Mouse (Mus musculus) retina, postnatal 7 days (tissue): ENCODE results near the gene Skap2.

Experiments used
- DNase-seq: peaks from one replicate; pipeline ENCODE4 v3.0.0-alpha.2; 2012; ENCODE audit warnings: low read depth, low spot score

Gene Skap2

DNA sequence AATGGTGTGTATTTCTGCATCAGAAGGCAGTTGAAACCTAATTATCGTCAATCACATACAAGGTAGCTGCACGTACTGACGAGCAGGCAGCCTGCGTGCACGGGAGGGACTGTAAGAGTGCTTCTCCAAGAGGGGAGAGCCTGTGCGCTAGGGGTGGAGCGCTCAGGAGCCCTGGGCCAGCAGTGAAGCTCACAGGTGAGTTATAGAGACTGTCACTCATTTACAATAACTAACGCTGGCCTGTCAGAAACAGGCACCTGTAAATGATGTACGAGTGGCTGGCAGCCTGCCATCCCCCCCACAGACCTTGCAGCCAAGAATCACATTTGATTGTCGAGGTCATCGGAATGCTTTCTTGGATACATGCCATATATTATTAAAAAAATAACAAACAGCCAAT is 168.2 kb downstream of the Skap2 start:
- no peak for DNase-seq

DNA sequence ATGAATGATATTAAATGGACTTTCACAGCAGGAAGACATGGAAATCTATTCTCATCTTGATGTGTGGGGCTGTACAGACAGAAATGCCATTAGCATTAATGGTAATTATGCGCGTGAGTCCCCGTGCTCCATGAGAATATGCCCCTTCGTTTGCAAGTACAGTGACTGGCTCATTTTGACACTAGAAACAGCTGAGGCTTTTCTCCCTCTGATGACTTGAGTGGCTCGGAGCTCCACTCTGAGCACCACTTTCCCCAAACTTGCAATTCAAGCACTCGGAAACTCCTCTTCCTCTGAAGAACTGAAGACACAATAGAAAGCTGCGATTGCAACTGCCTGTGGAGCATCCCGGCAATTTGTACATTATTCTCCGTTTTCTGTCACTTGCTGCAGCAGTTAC is 169.3 kb downstream of the Skap2 start:
- DNase-seq = no peak

DNA sequence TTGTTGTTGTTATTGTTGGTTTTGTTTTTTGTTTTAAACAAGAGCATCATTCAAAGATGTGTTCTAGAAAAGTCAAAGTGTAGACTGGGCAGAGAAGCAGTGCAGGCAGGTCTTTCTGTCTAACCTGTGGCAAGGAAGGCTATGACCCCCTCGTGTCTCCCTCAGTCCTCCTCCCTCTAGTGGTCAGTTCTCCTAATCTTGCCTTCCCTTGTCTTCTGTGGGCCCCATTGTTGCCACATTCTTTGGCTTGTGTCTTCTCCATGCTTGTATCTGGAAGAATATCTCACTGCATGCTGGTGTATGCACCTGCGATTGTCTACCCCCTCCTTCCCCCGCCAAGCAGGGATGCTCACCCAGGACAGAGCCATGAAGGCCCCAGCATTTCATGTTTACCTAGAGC is 174.2 kb downstream of the Skap2 start:
- no peak for DNase-seq

DNA sequence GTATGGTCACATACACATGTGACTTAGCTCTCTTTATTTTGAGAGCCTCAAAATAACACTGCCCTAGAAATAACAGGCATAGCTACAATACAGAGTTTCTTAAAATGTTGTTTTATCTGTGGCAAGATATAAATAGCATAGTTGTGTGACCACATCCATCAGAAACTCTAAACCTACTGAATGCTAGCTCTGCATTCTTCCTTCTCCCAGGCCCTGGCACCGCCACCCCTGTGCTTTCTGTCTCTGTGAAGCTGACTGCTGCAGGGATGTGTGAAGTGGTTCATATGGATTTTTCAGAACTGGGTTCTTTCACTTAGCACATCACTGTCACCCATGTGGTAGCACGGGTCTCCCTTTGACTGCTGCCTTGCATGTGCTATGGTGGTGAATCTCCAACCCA is 179.0 kb downstream of the Skap2 start:
- DNase-seq = no peak

DNA sequence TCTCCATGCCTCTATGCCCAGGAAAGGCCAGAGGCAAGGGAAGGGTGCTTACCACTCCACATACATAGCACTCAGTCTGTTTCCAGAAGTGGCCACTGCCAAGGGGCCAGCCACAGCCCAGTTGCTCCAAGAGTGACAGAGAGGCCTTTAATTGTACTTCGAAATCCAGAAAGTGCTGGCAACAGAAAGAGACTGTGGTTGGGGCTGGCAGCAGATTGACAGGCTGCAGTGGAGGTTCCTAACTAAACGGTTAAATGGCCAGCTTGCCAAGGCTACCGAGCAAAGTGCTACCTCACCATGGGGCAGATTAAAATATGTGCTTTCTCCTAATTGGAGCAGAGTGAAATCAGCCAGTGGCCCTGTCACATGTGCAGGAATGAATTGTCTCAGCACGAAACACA is 186.7 kb downstream of the Skap2 start:
- DNase-seq = no peak

DNA sequence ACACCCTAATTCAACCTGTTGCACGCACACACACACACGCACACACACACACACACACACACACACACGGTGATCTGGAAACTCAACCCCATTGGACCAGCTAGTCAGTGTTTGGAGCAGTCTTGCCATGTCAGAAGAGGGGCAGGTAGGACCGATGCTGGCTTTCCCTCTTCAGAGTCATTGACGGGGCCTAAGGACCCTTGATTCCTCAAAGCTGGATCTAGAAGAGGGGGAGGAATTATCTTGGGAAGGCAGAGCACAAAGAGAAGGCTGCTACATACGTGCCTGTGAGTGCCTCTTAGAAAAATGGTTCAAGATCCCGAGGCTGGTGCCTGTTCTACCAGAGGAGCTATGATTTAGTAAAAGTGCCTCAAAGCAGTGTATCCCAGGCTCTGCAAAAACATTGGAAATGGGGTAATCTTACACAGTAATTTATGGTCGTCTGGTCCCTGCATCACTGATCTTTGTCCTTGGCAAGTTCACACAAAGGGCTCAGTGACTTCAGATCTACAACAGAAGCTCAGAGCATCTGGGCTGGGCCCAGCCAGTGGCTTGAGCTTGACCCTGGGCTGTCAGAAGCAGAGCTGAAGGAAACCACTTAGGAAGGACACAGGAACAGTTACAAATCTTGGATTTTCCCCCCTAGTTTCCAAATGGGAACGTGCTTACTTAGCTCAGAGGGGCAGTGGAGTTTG is 188.1 kb downstream of the Skap2 start:
- no peak for DNase-seq

DNA sequence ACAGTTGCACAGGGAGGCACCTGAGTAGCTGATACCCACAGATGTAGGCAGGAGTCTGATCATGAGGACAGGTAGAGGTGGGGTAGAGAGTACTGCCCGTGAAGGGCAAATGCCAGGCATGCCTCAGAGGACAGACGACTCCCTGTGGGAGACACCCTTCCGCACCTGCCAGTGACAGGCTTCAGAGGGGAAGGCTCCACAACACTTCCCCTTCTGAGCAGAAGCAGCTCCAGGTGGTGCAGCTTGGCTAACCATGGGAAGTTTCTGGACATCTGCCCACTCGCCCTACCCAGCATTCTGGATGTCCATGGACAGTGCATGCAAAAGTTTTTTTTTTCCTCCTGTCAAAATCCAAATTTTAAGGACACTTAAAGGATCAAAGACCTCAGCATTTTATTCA is 190.3 kb downstream of the Skap2 start:
- no peak for DNase-seq

DNA sequence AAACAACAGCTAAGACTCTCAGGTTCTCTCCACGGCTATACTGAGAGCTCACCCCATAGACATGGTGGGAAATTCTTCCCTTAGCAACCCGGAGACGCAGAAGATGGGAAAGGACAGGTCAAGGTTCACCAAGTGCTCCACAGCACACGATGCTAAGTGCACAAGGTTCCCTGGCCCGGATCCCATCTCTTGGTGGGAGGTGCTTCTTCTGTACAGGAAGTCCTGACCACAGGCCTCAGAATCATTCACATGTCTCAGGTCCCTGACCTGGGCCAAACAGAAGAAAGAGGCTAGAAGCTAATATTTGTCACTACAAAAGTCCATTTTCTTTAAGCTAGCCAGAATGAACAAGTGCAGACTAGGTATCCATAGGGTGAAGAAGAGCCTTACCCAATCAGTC is 191.5 kb downstream of the Skap2 start:
- DNase-seq = no peak

DNA sequence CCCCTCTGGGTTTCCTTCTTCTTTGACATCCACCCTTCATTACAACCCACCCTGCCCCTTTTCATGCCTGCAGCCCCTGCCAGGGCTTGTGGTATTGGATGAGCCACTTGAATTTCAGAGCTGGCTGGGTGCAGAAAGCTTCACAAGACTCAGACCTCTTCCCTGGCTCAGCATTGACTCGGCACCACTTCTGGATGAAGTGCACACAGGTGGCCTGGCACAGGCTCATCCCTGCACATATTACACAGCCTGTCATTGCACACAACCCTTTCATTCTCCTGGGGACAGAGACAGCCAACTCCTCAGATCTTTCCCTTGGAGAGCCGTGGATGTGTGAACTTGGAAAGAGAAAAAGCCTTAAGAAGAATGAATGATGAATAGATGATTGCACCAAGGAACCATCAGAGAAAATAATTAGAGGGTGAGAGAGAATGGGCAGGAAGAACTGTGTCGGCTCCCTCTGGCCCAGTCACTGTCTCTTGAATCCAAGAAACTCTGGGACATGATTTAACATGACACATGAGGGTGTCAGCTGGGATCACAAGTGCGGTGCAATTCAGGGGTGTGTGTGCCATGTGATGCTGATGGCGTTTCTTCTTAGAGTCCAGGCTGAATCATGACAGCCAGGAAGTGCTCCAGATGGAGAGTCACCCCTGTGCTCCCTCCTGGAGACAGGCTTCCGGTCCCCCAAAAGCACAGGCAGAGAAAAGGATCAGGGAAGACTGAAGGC is 195.3 kb downstream of the Skap2 start:
- no peak for DNase-seq

DNA sequence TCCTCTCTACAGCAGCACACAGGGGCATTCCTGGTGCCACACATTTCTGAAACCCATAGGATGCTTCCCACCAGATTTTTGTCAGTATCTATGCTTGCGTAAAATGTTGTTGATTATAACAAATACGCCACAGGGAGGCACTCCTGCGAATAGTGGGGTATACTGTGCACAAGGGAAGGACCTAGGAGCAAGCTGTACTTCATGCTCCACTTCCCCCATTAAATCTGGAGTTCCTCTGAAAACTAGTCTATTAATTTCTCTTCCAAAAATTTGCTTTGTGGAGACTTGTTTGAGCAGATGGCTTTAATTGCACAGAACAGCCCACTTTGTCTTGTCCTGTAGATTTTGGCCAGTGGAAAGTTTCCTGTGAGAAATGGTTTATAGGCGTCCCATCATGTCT is 201.4 kb downstream of the Skap2 start:
- no peak for DNase-seq

DNA sequence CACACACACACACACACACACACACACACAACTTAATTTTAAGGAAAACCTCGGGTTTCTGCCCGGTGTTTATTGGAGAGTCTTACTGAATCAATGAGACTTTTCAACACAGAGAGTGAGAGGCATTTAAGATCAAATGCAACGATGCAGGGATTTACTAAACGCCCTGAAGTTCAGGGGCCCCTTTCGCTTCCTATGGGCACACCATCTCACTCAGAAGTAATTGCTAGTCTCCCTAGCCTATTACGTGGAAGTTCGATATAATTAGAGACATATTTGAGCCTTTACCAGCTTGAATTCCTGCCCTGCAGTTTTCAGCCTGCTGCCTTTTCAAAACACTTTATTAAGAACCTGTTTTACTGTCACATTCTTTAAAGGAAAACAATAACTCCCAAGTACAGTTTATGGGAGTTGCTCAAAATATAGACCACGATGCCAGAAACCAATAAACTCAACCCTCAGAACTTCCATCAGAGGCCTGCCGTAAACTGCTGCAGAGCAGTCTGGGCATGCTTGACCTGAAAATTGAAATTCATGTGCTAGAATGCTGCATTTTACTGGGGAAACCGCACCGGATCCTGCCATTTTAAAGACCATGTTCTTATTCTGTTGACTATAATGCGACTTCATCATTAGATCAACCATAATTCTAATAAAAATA is 203.1 kb downstream of the Skap2 start:
- DNase-seq = no peak

DNA sequence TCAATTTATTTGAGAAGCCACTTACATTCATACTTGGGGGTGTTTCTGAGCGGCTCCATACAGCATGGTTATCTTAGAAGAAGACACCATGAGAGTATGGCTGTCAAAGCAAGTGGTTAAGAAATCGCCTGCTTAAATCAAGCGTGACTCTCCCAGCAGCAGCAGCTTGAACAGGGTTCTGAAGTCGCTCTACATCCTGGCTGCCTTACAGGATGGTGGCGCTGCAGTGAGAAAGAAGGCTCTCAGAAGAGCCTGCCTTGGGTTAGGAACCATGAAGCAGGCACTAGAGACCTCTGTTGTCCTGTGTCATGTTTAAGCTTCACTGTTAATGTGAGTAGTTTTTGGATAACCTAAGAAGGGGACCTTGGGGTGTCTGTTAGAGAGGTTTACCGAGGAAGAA is 204.3 kb downstream of the Skap2 start:
- DNase-seq = no peak
